Comparison of ENCODE assay signal across 11 mouse cellular contexts in genomic region chr19:27028834-27029233, GRCm38 (mm10).
"Had no signal": no experiment of that assay in that cellular context is flagged by ENCODE, and none has a peak within 500 bp of the region (broad histone marks: within the 10 kb centered on the region; RNA-seq: fewer than 3 reads in every experiment).

No protein-coding gene starts in this region.

- H3K9ac ChIP-seq: liver, embryonic 15.5 days; neural tube, embryonic 12.5 days had no signal

- H3K36me3 ChIP-seq: limb, embryonic 10.5 days; liver, embryonic 15.5 days; midbrain, embryonic 10.5 days; neural tube, embryonic 12.5 days had no signal

- DNase-seq: kidney, postnatal 25 days; lung, adult 2 months; lung, postnatal 4 days; midbrain, embryonic 14.5 days; spleen, adult 18-20 months; thymus, adult 18-20 months; thymus, postnatal 14 days had no signal

- H3K27ac ChIP-seq: limb, embryonic 10.5 days; liver, embryonic 15.5 days; midbrain, embryonic 10.5 days; neural tube, embryonic 12.5 days had no signal

- H3K27me3 ChIP-seq: liver, embryonic 15.5 days; neural tube, embryonic 12.5 days had no signal

- H3K4me1 ChIP-seq: limb, embryonic 10.5 days; liver, embryonic 15.5 days; neural tube, embryonic 12.5 days had no signal

- H3K4me3 ChIP-seq: limb, embryonic 10.5 days; liver, embryonic 15.5 days; midbrain, embryonic 10.5 days; neural tube, embryonic 12.5 days had no signal
